Mouse (Mus musculus) liver, embryonic 16.5 days (tissue): Measurements from ENCODE around the gene Mamdc4. TPM values are rescaled to one million over a fixed set of nuclear protein-coding genes. Genes with fewer than 3 reads are reported as not detected.

Experiments
- ATAC-seq: fragments of 200-750 bp; cut with Nextera tagmentation; 2 replicates; pipeline ENCODE4 v1.8.0; 2017; ENCODE audit warnings: low read depth, mild to moderate bottlenecking, moderate number of reproducible peaks, moderate library complexity
- H3K27ac ChIP-seq: fragments of 300-500 bp; sonication (generic); 2 replicates; pipeline ENCODE4 v1.5.1; 2014; ENCODE audit warnings: mild to moderate bottlenecking, low read length
- H3K27me3 ChIP-seq: fragments of 300-500 bp; sonication (generic); 2 replicates; pipeline ENCODE4 v1.6.1; 2014; ENCODE audit warnings: low read depth, low read length, mixed read lengths; ENCODE audit not compliant: control insufficient read depth, insufficient read depth
- H3K36me3 ChIP-seq: fragments of 300-500 bp; sonication (generic); 2 replicates; pipeline ENCODE4 v1.6.1; 2014; ENCODE audit warnings: mild to moderate bottlenecking; ENCODE audit not compliant: control insufficient read depth, insufficient read depth
- H3K4me1 ChIP-seq: fragments of 300-500 bp; sonication (generic); 2 replicates; pipeline ENCODE4 v1.6.1; 2014; ENCODE audit warnings: low read depth, low read length, mixed read lengths; ENCODE audit not compliant: control insufficient read depth
- H3K4me2 ChIP-seq: fragments of 300-500 bp; sonication (generic); 2 replicates; pipeline ENCODE4 v1.6.1; 2014; ENCODE audit warnings: low read depth, low read length, mixed read lengths
- H3K4me3 ChIP-seq: fragments of 300-500 bp; sonication (generic); 2 replicates; pipeline ENCODE4 v1.5.1; 2014; ENCODE audit warnings: low read depth, mild to moderate bottlenecking, low read length
- H3K9ac ChIP-seq: fragments of 300-500 bp; sonication (generic); 2 replicates; pipeline ENCODE4 v1.6.1; 2014; ENCODE audit warnings: low read depth, low read length
- H3K9me3 ChIP-seq: fragments of 300-500 bp; sonication (generic); replicated peaks from 2 replicates; pipeline ENCODE4 v1.6.1; 2016; ENCODE audit warnings: low read length; ENCODE audit not compliant: control insufficient read depth
- WGBS: fragments of 180-500 bp; shearing (Covaris S2); extraction: QIAGEN DNeasy Blood & Tissue Kit; methylation state at CpG from one replicate; pipeline ENCODE4 v1.1.7; 2014; ENCODE audit not compliant: insufficient replicate concordance; 5-methylcytosine and 5-hydroxymethylcytosine counted together
- polyA plus RNA-seq: library from polyadenylated mRNA; unstranded; fragments of >200 nt; fragmentation: Nextera tagmentation; extraction: Ambion mirVana; gene quantifications from 2 replicates; pipeline ENCODE4 v1.2.1, GENCODE M21; 2015

Mamdc4 gene
- polyA plus RNA-seq: 2.9 and 7.2 TPM in 2 replicates

- H3K4me2 ChIP-seq: peak within 1 kb of the TSS; percentile 88
- H3K4me1 ChIP-seq: peaks cover 37% of the 10 kb centered on the region
- H3K4me3 ChIP-seq: peak within 1 kb of the TSS; percentile 72
- H3K9ac ChIP-seq: peak within 1 kb of the TSS; percentile 65
- ATAC-seq: peak; percentile 95
- peaks cover 43% of the 10 kb centered on the region for H3K27me3 ChIP-seq
- WGBS: under 1% methylated on average over 42 of the region's 45 CpGs
- H3K36me3 ChIP-seq: no peaks in the 10 kb centered on the region
- H3K9me3 ChIP-seq: no peaks in the 10 kb centered on the region
- peak within 1 kb of the TSS; percentile 81 for H3K27ac ChIP-seq
Observed at GRCm38 (mm10) chr2:25574579-25575431, at the start of gene Mamdc4, which contains the start of gene Phpt1. Gene Mamdc4 (minus strand): TSS chr2:25574845. Gene Phpt1 (minus strand): TSS chr2:25575224.

- Histone ChIP-seq H3K27ac (0 out of 2 replicates have a peak within 1 kb of the TSS, but pooled peaks have one; percentile 22), H3K27me3 (peaks cover 6% of the 10 kb centered on the region), H3K4me2 (peak within 1 kb of the TSS; percentile 71), H3K4me3 (peak within 1 kb of the TSS; percentile 57), H3K4me1 (peaks cover 3% of the 10 kb centered on the region; the same call in 1 of the 2 replicates), H3K9ac (peak within 1 kb of the TSS; percentile 45; the same call in 1 of the 2 replicates), H3K36me3 (no peaks in the 10 kb centered on the region), H3K9me3 (no peaks in the 10 kb centered on the region)
- peak; percentile 87 for ATAC-seq
- 7% methylated on average over 34 of the region's 34 CpGs for WGBS
Observed at GRCm38 (mm10) chr2:25621229-25622200, 46.9 kb upstream of the Mamdc4 start, which contains the start of gene Tmem141. Gene Tmem141 (minus strand): TSS chr2:25622005.

- H3K27ac ChIP-seq: no peak overlapping the region
- H3K4me2 ChIP-seq: 0 out of 2 replicates have a peak overlapping the region, but pooled peaks have one; percentile 71
- whole genome bisulfite sequencing: 56% methylated on average over 4 of the region's 4 CpGs
- H3K27me3 ChIP-seq: peaks cover 12% of the 10 kb centered on the region
- H3K4me1 ChIP-seq: peaks cover 3% of the 10 kb centered on the region; the same call in 1 of the 2 replicates
- H3K4me3 ChIP-seq: no peak overlapping the region
- H3K36me3 ChIP-seq: no peaks in the 10 kb centered on the region
- H3K9ac ChIP-seq: no peak overlapping the region
- no peaks in the 10 kb centered on the region for H3K9me3 ChIP-seq
- ATAC-seq: no peak
Observed at GRCm38 (mm10) chr2:25620852-25621228, 46.2 kb upstream of the Mamdc4 start.

GRCm38 (mm10) chr2:25620386-25620785, 45.7 kb upstream of the Mamdc4 start:
- Histone ChIP-seq H3K9me3 (no peaks in the 10 kb centered on the region), H3K27me3 (peaks cover 17% of the 10 kb centered on the region), H3K9ac (no peak overlapping the region), H3K4me2 (no peak overlapping the region), H3K27ac (no peak overlapping the region), H3K4me3 (no peak overlapping the region), H3K4me1 (peaks cover 3% of the 10 kb centered on the region; the same call in 1 of the 2 replicates), H3K36me3 (no peaks in the 10 kb centered on the region)
- 22% methylated on average over 6 of the region's 6 CpGs for WGBS
- no peak for ATAC-seq

- Histone ChIP-seq H3K4me3 (no peak within 1 kb of the TSS), H3K36me3 (no peaks in the 10 kb centered on the region), H3K4me2 (no peak within 1 kb of the TSS), H3K9ac (no peak within 1 kb of the TSS), H3K4me1 (peaks cover 3% of the 10 kb centered on the region; the same call in 1 of the 2 replicates), H3K27ac (no peak within 1 kb of the TSS), H3K9me3 (no peaks in the 10 kb centered on the region), H3K27me3 (peaks cover 22% of the 10 kb centered on the region)
- ATAC-seq: no peak
- WGBS: 57% methylated on average over 3 of the region's 3 CpGs
Observed at GRCm38 (mm10) chr2:25617578-25617977, 42.9 kb upstream of the Mamdc4 start, which contains the start of gene Ccdc183. Gene Ccdc183 (minus strand): TSS chr2:25617678.

GRCm38 (mm10) chr2:25616398-25616797, 41.8 kb upstream of the Mamdc4 start:
- no peaks in the 10 kb centered on the region for H3K36me3 ChIP-seq
- no peak overlapping the region for H3K4me2 ChIP-seq
- H3K9ac ChIP-seq: no peak overlapping the region
- no peak for ATAC-seq
- 19% methylated on average over 22 of the region's 22 CpGs for WGBS
- H3K9me3 ChIP-seq: no peaks in the 10 kb centered on the region
- no peaks in the 10 kb centered on the region; the same call in 1 of the 2 replicates for H3K4me1 ChIP-seq
- no peak overlapping the region for H3K27ac ChIP-seq
- H3K4me3 ChIP-seq: no peak overlapping the region
- peaks cover 22% of the 10 kb centered on the region for H3K27me3 ChIP-seq

- 51% methylated on average over 10 of the region's 10 CpGs for WGBS
Observed at GRCm38 (mm10) chr2:25608671-25609070, 34.0 kb upstream of the Mamdc4 start.

More at GRCm38 (mm10) chr2:25608671-25609070, 34.0 kb upstream of the Mamdc4 start:
- H3K36me3 ChIP-seq: no peaks in the 10 kb centered on the region
- H3K4me3 ChIP-seq: peak overlapping the region; percentile 85
- H3K27me3 ChIP-seq: no peaks in the 10 kb centered on the region
- peak overlapping the region; percentile 90 for H3K9ac ChIP-seq
- 0 out of 2 replicates have a peak overlapping the region, but pooled peaks have one; percentile 30 for H3K27ac ChIP-seq
- H3K4me1 ChIP-seq: peaks cover 21% of the 10 kb centered on the region
- no peaks in the 10 kb centered on the region for H3K9me3 ChIP-seq
- H3K4me2 ChIP-seq: peak overlapping the region; percentile 78
- ATAC-seq: 0 out of 2 replicates have a peak, but pooled peaks have one; percentile 1
